Mouse (Mus musculus): ENCODE data around the gene Vipas39. TPM values are rescaled to one million over a fixed set of nuclear protein-coding genes. Genes with fewer than 3 reads are reported as not detected.
"Not testable (repeated sequence)": the region's sequence is repeated elsewhere in the genome, so short reads cannot be mapped to it uniquely, and the experiment has no call there.

Gene Vipas39
- total RNA-seq, 2 experiments from 2014 or later = 27.2 to 56.4 TPM

- ATAC-seq (replicated peaks; ENCODE audit: poor library complexity, severe bottlenecking) = peak; percentile 48
These were observed 9.1 kb upstream of the Vipas39 start for GRCm38 (mm10) chr12:87274853-87275831.

- no peak for ATAC-seq (replicated peaks; ENCODE audit: poor library complexity, severe bottlenecking)
These were observed 1.6 kb upstream of the Vipas39 start for GRCm38 (mm10) chr12:87267682-87268081.

GRCm38 (mm10) chr12:87266827-87267603, 959 bp upstream of the Vipas39 start:
- peak; percentile 31 for ATAC-seq (replicated peaks; ENCODE audit: poor library complexity, severe bottlenecking)

- no peak for ATAC-seq (replicated peaks; ENCODE audit: poor library complexity, severe bottlenecking)
These were observed 612 bp downstream of the Vipas39 start for GRCm38 (mm10) chr12:87265444-87265843.

GRCm38 (mm10) chr12:87260562-87260961, 5.5 kb downstream of the Vipas39 start:
- peak; percentile 62 for ATAC-seq (replicated peaks; ENCODE audit: poor library complexity, severe bottlenecking)

- no peak for ATAC-seq (replicated peaks; ENCODE audit: poor library complexity, severe bottlenecking)
These were observed 9.4 kb downstream of the Vipas39 start for GRCm38 (mm10) chr12:87256629-87257028.

- ATAC-seq (replicated peaks; ENCODE audit: poor library complexity, severe bottlenecking) = no peak
These were observed 12.2 kb downstream of the Vipas39 start for GRCm38 (mm10) chr12:87253878-87254277.

GRCm38 (mm10) chr12:87250161-87250560, 15.9 kb downstream of the Vipas39 start:
- ATAC-seq (replicated peaks; ENCODE audit: poor library complexity, severe bottlenecking) = no peak

- ATAC-seq (replicated peaks; ENCODE audit: poor library complexity, severe bottlenecking) = no peak
These were observed 27.4 kb downstream of the Vipas39 start, which contains the start of gene Noxred1 for GRCm38 (mm10) chr12:87238632-87239031. Gene Noxred1, minus strand, starts transcription at chr12:87238732.

GRCm38 (mm10) chr12:87236882-87237483, 29.1 kb downstream of the Vipas39 start:
- peak; percentile 86 for ATAC-seq (replicated peaks; ENCODE audit: poor library complexity, severe bottlenecking)

- ATAC-seq (replicated peaks; ENCODE audit: poor library complexity, severe bottlenecking) = no peak; the same call in 1 of the 2 replicates
These were observed 35.6 kb downstream of the Vipas39 start for GRCm38 (mm10) chr12:87230379-87230895.

GRCm38 (mm10) chr12:87229633-87230032, 36.4 kb downstream of the Vipas39 start:
- peak; percentile 52; the same call in 1 of the 2 replicates for ATAC-seq (replicated peaks; ENCODE audit: poor library complexity, severe bottlenecking)

- ATAC-seq (replicated peaks; ENCODE audit: poor library complexity, severe bottlenecking) = no peak; the same call in 1 of the 2 replicates
These were observed 39.3 kb downstream of the Vipas39 start for GRCm38 (mm10) chr12:87226801-87227200.

GRCm38 (mm10) chr12:87224950-87225349, 41.1 kb downstream of the Vipas39 start:
- ATAC-seq (replicated peaks; ENCODE audit: poor library complexity, severe bottlenecking) = 0 out of 2 replicates have a peak, but pooled peaks have one; percentile 35

- ATAC-seq (replicated peaks; ENCODE audit: poor library complexity, severe bottlenecking) = no peak
These were observed 46.7 kb downstream of the Vipas39 start for GRCm38 (mm10) chr12:87219362-87219761.

- ATAC-seq (replicated peaks; ENCODE audit: poor library complexity, severe bottlenecking) = no peak
These were observed 48.5 kb downstream of the Vipas39 start for GRCm38 (mm10) chr12:87217596-87217995.

- no peak for ATAC-seq (replicated peaks; ENCODE audit: poor library complexity, severe bottlenecking)
These were observed 50.0 kb downstream of the Vipas39 start for GRCm38 (mm10) chr12:87216053-87216452.

- no peak for ATAC-seq (replicated peaks; ENCODE audit: poor library complexity, severe bottlenecking)
These were observed 53.0 kb downstream of the Vipas39 start for GRCm38 (mm10) chr12:87212844-87213606.

- not testable (repeated sequence) for ATAC-seq (replicated peaks; ENCODE audit: poor library complexity, severe bottlenecking)
These were observed 60.3 kb downstream of the Vipas39 start for GRCm38 (mm10) chr12:87205789-87206188.
